Mouse (Mus musculus) MEL (cell line): ENCODE measurements around the gene Ptprj.

Experiments
- CTCF ChIP-seq, 3 experiments: IDR thresholded peaks in 2 of 3; conservative IDR thresholded peaks in 1 of 3; 2 replicates each; pipeline ENCODE4 v1.5.1; 2011 to 2012; ENCODE audit warnings: low read length in 3 of 3, low read depth in 2 of 3, mild to moderate bottlenecking in 2 of 3, improper control_type of control experiment in 1 of 3, inconsistent platforms in 1 of 3, mixed read lengths in 1 of 3, moderate library complexity in 1 of 3; ENCODE audit not compliant: control insufficient read depth in 1 of 3, insufficient read depth in 1 of 3, poor library complexity in 1 of 3, severe bottlenecking in 1 of 3
- E2F4 ChIP-seq: IDR thresholded peaks from 2 replicates; pipeline ENCODE4 v1.6.1; 2011; ENCODE audit warnings: low read depth, low read length, improper control_type of control experiment, borderline replicate concordance
- HCFC1 ChIP-seq: IDR thresholded peaks from 2 replicates; pipeline ENCODE4 v1.6.1; 2012; ENCODE audit warnings: low read depth, mild to moderate bottlenecking, inconsistent platforms, low read length, improper control_type of control experiment, moderate library complexity
- MEF2A ChIP-seq: IDR thresholded peaks from 2 replicates; pipeline ENCODE4 v1.6.1; 2014; ENCODE audit warnings: low read depth, mild to moderate bottlenecking, inconsistent platforms, low read length, improper control_type of control experiment; ENCODE audit not compliant: poor library complexity, insufficient replicate concordance, severe bottlenecking; ENCODE audit errors: extremely low read depth
- MXI1 ChIP-seq: IDR thresholded peaks from 2 replicates; pipeline ENCODE4 v1.6.1; 2011; ENCODE audit warnings: mild to moderate bottlenecking, low read depth, low read length, improper control_type of control experiment
- MYB ChIP-seq: IDR thresholded peaks from 2 replicates; pipeline ENCODE4 v1.6.1; 2011; ENCODE audit warnings: mild to moderate bottlenecking, low read depth, low read length, improper control_type of control experiment
- POLR2A ChIP-seq, 2 experiments: IDR thresholded peaks; 2 replicates each; pipeline ENCODE4 v1.6.1; 2011 to 2012; ENCODE audit warnings: low read length in 2 of 2, mild to moderate bottlenecking in 2 of 2, control low read depth in 1 of 2, improper control_type of control experiment in 1 of 2, low read depth in 1 of 2, moderate library complexity in 1 of 2; ENCODE audit not compliant: control insufficient read depth in 1 of 2, insufficient read depth in 1 of 2, poor library complexity in 1 of 2
- POLR2AphosphoS5 ChIP-seq: IDR thresholded peaks from 2 replicates; pipeline ENCODE4 v1.6.1; 2012; ENCODE audit warnings: low read depth, borderline replicate concordance, mild to moderate bottlenecking, inconsistent platforms, low read length, moderate library complexity, mixed read lengths
- SIN3A ChIP-seq: IDR thresholded peaks from 2 replicates; pipeline ENCODE4 v1.6.1; 2012; ENCODE audit warnings: low read length, improper control_type of control experiment, inconsistent platforms
- TAL1 ChIP-seq: IDR thresholded peaks from 2 replicates; pipeline ENCODE4 v1.6.1; 2012; ENCODE audit warnings: mild to moderate bottlenecking, inconsistent platforms, low read length, moderate library complexity, mixed read lengths
- USF1 ChIP-seq: IDR thresholded peaks from 2 replicates; pipeline ENCODE4 v1.6.1; 2014; ENCODE audit warnings: low read depth, mild to moderate bottlenecking, inconsistent platforms, low read length, improper control_type of control experiment, moderate library complexity

DNA sequence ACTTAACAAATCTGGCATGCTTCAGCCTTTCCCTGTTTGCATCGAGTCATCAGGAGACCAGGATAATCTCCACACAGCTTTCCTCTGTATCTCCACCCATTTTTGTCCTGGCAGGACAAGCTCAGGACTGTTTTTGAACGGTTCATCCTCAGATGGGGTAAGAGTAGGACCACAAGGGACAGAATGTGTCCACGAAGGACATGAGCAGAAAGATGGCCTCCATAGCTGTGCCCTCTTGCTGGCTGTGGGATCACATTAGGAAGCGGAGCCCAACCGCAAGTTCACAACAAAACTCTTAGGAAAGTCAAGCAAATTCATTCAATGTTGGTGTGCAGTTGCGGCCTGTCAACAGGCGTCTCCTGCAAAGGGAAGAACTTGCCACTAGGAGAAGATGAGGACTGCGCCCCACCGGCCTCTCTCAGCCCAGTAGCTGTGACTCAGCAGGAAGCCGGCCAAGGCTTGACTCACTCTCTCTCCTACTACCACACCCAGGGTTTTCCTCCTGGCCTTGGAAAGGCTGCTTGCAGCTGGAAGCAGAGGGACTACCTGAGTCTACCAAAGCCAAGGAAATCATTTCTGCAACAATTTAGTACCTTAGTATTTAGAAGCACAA lies 31.6 kb upstream of the Ptprj start:
- TF ChIP-seq POLR2AphosphoS5 (no peak), MXI1 (no peak), SIN3A (no peak), POLR2A (IDR thresholded peaks at IDR 0.05; ENCODE audit: control insufficient read depth in 1 of 2, insufficient read depth in 1 of 2, low read depth in 1 of 2, low read length in 2 of 2, poor library complexity in 1 of 2) (no peak), USF1 (no peak), CTCF (IDR thresholded peaks at IDR 0.05 in 2 of 3, conservative IDR thresholded peaks at IDR 0.05 in 1 of 3; ENCODE audit: control insufficient read depth in 1 of 3, insufficient read depth in 1 of 3, low read depth in 2 of 3, low read length in 3 of 3, poor library complexity in 1 of 3, severe bottlenecking in 1 of 3) (peak in 2 of 3 experiments; percentile 12; a peak in 2 of 6 replicates), TAL1 (no peak), MYB (no peak), HCFC1 (no peak), E2F4 (no peak), MEF2A (no peak)
